Mouse (Mus musculus) heart, postnatal 25 days (tissue): ENCODE data around the gene Pex5. TPM values are rescaled to one million over a fixed set of nuclear protein-coding genes. Genes with fewer than 3 reads are reported as not detected.

ENCODE experiments used
- DNase-seq: peaks from one replicate; pipeline ENCODE4 v3.0.0; 2022; ENCODE audit warnings: low spot score
- intact Hi-C: fragments of 180-260 bp; cut with DNase I; formaldehyde crosslinking; loops from one replicate; pipeline ENCODE4 v1.15.1; 2025
- total RNA-seq, 2 experiments: library from RNA; stranded (reverse); gene quantifications; 2 replicates each; pipeline ENCODE4 v1.2.3; 2021

The Pex5 gene
- total RNA-seq: 10 to 100 TPM; 26.2 to 26.9 TPM

DNA sequence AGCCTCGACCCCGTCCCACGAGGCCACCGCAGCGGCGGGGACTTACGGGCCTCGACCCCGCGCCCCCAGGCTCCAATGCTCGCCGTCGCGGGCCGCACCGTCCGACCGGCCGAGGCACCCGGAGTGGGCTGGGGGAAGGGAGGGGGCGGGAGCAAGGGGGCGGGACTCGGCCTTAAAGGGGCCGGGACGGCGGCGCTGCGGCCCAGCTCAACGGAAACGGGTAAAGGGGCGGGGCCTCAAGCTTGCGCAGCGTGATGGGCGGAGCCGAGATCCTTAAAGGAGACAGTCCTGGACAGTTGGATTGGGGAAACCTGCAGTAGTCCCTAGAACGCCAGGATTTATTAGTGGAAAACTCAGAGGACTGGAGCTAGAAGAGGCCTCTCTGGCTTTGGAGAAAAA is at the start of gene Pex5:
Gene Pex5 (minus strand): TSS at position 141 of the 399 bp plus-strand sequence.
- peak; percentile 92 for DNase-seq
- intact Hi-C loops: loop anchor here (5.0 kb wide), 1 partner anchor 67 kb away; no protein-coding TSS in a partner anchor

DNA sequence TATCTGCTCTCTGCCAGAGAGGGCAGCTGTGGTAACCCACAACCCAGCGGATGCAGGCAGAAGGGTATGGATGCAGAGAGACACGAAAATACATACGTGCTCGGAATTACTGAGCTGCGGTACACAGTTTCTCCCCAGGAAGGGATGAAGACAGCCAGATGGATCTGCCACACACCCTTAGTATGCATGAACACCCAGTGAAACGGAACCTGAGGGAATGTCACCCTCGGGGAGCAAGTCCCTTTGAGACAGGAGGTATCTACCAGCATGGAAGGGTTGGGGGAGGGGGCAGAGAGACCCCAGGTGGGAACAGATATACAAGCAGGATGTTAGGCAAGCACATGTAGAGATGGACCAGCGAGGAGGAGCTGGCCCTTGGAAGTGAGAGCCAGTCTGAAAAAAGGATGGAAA is 49.0 kb upstream of the Pex5 start:
- intact Hi-C loops: no loop called here
- no peak for DNase-seq

DNA sequence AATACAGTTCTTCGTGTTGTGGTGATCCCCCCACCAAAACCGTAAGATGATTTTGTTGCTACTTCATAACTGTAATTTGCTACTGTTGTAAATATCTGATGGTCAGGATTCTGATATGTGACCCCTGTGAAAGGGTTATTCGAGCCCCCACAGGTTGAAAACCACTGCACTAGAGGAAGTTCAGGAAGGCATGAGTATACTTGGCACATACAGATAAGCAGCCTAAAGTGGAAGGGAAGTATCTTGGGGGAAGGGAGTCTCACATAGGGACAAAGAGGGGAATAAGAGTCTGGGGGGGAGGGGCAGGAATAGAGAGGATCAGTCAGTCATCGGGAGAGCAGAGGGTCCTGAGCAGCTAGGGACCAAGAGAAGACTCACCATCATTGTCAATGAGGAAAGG is 44.5 kb upstream of the Pex5 start:
- intact Hi-C loops: no loop called here

GRCm38 (mm10) chr6:124458505-124458904 is 43.6 kb upstream of the Pex5 start:
- intact Hi-C loops: no loop called here
- no peak for DNase-seq

More for the DNA sequence above, 44.5 kb upstream of the Pex5 start:
- DNase-seq: no peak

DNA sequence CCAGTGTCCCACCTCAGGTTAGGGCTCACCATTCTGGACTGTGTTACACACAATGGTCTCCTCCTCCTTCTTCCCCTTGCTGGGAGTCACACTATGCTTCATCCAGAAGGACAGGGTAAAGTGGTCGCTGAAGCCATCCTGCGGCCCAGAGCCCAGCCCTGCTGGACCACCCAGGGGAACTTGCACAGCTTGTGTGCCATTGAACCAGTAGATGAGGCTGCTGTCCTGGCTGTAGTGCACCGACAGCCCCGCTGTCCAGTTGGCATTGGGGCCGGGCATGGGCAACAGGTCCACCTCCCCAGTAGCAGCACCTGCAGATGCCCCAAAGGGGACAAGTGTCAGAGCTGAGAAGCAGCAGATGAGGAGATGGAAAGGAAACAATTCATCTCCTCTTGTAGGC is 43.0 kb upstream of the Pex5 start:
- intact Hi-C loops: no loop called here

DNA sequence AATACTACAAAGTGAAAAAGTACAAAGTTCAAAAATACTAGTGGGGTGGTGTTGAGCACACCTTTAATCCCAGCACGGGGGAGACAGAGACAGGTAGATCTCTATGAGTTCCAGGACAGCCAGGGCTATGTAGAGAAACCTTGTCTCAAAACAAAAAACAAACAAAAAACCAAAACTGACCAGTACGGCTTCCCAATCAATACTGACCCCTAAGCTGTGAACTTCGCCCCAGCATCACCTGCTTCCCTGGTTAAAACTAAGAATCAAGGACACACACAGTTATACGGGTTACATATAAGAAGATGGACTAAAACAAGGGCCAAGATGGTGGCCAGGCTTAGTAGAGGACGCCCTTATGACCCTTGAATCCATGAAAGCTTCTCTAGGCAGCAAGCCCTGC is 41.4 kb upstream of the Pex5 start:
- no peak for DNase-seq
- intact Hi-C loops: no loop called here

More for the DNA sequence above, 43.0 kb upstream of the Pex5 start:
- DNase-seq: no peak

GRCm38 (mm10) chr6:124453756-124454155 is 38.9 kb upstream of the Pex5 start:
- intact Hi-C loops: no loop called here
- DNase-seq: no peak

- intact Hi-C loops: no loop called here
- no peak for DNase-seq
Observed at GRCm38 (mm10) chr6:124451995-124452394, 37.1 kb upstream of the Pex5 start.

DNA sequence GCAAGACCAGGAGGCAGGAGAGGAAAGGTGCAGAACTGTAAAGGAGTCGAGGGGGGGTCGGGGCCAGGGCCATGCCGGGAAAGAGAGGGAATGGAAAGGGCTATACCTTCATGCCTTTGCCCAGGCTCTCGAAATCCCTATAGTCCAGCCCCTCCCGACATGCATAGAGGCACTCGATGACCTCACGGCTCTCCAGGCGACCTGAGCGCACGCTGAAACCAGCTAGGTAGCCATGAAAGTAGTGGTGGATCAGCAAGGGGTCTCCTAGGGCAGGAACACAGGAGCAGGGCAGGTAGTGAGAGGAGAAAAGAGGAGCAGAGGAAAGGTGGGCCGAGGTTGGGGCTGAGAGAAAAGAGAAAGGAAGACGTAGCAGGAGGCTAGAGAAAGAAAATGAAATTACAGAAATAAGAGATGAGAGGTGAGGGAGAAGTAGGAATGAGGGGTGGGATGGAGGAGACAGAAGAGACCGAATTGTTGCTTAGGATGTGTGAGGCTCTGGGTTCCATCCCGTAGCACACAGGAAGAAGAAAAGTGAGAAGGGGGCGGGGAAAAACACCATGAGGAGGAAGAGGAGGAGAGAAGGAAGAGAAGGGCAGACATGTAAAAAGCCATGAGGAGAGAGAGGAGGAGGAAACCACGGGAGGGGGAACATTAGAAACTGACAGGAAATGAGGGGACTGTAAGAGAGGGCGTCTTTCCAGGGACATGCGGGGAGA is 35.0 kb upstream of the Pex5 start:
- intact Hi-C loops: no loop called here
- no peak for DNase-seq

DNA sequence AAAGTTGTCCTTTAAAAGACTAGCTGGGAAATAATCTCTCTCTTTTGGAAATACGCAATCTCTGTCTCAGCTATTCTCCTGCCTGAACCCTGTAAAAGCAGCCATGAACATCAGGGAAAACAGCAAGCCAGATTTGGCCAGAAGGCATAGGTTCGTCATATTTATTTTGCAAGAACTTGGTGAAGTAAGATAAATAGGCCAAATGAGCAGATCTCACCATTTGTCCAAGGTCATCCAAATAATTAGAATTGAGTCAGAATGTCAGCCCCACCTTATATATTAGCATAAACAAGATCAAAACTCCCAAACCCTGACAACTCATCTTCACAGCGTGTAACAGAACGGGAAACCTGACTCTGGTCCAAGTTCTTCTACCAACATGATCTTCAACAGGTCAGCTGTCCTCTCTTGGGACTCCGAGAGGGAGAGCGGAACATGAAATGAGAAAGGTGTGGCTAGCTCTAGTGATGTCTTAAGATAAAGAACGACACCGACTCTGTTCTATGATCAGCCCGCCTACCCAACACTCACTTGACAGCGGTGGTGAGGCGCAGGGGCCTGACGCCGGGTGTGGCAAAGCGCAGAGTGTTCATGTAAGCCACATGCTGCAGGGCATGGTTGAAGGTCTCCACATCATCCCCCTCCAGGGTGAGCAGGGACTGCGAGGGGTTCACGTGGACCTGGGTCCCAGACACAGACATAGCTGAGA is 34.2 kb upstream of the Pex5 start:
- DNase-seq: no peak
- intact Hi-C loops: no loop called here

DNA sequence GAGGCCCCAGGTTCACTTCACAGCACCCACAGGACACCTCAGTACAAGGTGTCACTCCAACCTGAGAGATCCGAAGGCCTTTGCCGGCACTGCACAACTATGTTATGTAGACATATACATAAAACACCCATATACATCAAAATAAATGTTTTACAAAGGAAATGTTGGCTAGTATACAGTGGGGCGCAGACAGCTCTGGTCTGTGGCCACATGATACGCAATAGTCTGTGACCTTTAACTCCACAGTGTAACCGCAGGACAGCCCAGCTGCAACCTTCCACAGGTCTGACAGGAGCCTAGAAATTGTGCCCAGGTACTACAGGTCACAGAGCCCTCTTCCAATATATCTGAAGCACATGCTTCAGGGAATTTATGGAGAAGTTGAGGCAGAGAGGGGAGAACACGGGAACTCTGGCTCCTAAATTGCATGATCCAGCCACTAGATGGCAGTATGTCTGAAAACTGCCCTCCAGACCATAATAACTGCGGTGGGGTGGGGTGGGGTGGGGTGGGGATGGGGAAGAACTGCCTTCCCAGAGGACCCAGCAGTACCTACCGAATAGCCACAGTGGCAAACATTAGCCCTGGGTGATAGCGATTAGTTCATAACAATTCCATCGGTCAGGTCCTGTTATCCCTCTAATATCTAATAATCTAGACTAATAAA is 33.5 kb upstream of the Pex5 start:
- intact Hi-C loops: no loop called here
- no peak for DNase-seq

- intact Hi-C loops: no loop called here
- DNase-seq: no peak
Observed at GRCm38 (mm10) chr6:124447356-124447755, 32.5 kb upstream of the Pex5 start.

- DNase-seq: no peak
Observed at GRCm38 (mm10) chr6:124446459-124446858, 31.6 kb upstream of the Pex5 start.

GRCm38 (mm10) chr6:124446024-124446423 is 31.2 kb upstream of the Pex5 start:
- no peak for DNase-seq
- intact Hi-C loops: no loop called here

More at GRCm38 (mm10) chr6:124446459-124446858, 31.6 kb upstream of the Pex5 start:
- intact Hi-C loops: no loop called here

GRCm38 (mm10) chr6:124443338-124443737 is 28.5 kb upstream of the Pex5 start:
- intact Hi-C loops: no loop called here
- no peak for DNase-seq

DNA sequence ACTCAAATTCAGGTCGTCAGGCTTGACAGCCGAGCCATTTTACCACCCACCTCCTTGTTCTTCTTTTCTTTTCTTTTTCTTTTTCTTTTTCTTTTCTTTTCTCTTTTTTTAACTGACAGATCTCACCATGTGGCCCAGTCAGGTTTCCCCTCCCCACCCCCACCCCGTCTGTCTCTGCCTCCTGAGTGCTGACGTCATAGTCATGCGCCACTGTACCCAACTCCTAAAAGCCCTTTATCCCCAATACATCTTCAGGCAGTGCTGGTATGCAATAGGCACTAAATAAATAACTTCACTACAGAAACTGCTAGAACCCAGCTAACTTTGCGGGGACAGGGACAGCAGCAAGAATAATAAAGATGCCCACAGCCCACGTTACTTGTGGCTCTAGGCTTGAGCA is 21.4 kb upstream of the Pex5 start:
- intact Hi-C loops: no loop called here

DNA sequence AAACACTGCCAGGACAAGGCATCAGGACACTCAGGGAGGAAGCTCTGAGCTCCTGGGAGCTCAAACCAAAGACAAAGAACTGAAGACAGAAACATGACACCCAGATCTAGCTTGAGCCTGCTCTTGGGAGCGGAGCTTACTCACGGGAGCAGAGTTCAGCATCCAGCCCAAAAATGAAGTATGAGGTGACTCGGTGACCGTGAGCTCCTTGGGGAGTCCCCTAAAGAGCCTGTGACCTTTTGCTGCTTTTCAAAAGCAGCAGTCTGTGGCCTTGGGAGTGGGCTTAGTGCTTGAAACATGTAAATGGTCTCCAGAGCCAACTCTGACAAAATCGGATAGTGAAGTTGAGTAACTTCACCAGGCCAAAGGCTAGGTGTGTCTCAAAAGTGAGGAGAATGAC is 20.3 kb upstream of the Pex5 start:
- intact Hi-C loops: no loop called here
- DNase-seq: no peak

More for the DNA sequence above, 21.4 kb upstream of the Pex5 start:
- DNase-seq: no peak

DNA sequence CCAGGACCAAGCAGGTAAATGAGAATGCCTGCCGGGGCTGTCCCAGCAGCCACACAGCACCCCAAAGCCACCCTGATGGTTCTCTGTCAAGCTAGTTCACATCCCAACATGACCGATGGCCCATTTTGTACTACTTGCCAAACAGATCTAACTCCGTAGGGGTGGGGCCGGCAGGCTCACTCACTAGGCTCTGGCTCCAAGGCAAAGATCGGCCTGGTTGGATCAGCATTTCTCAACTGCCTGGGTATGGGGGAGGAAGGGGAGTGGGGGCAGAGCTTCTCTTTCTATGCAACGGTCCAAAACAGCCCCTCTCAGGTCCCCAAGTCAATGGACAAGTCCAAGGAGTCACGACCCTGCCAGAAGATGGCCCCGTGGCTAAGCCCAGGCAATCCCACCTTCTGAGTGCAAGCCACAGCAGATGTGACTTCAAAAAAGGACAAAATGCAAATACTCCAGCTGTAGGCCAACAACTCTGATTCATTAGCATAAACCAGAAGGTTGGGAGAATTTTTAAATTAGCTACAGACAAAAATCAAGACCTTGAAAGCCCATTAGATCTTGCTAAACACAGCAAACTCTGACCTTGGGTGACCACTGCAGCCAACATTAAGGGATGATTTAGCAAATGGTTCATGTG is 18.9 kb upstream of the Pex5 start:
- no peak for DNase-seq
- intact Hi-C loops: no loop called here

GRCm38 (mm10) chr6:124430784-124431495 is 16.1 kb upstream of the Pex5 start:
- no peak for DNase-seq
- intact Hi-C loops: no loop called here

DNA sequence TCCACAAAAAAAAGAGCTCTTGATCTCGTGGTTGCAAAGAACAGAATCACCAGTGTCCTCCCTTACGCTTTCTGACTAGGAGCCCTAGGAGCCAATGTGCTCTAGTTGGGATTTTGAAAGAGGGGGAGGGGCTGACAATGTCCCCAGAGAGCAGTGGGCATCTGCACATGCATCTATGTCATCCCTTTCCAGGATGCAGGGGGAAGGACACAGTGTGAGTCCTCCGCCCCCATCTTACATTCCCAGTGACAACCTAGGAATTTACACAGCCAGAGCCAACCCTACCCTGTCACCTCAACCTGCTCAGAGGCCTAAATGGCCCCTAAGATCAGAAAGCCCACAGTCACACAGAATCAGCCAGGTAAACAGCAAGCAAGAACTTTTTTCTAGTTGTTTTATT is 15.5 kb upstream of the Pex5 start:
- intact Hi-C loops: no loop called here

More for the DNA sequence above, 15.5 kb upstream of the Pex5 start:
- DNase-seq: no peak
